Mouse (Mus musculus) myocyte (in vitro differentiated cells): ENCODE data around the gene Ccdc110. TPM values are rescaled to one million over a fixed set of nuclear protein-coding genes. Genes with fewer than 3 reads are reported as not detected.

Experiments
- H3K27me3 ChIP-seq: one replicate; pipeline ENCODE4 v1.6.1; 2011; ENCODE audit not compliant: control insufficient read depth, insufficient read depth, insufficient read length
- H3K36me3 ChIP-seq: one replicate; pipeline ENCODE4 v1.6.1; 2011; ENCODE audit not compliant: control insufficient read depth, insufficient read depth
- H3K4me2 ChIP-seq: one replicate; pipeline ENCODE4 v1.6.1; 2011; ENCODE audit warnings: low read depth, control low read depth
- H3K4me3 ChIP-seq: one replicate; pipeline ENCODE4 v1.5.1; 2011; ENCODE audit warnings: mild to moderate bottlenecking, control low read depth, moderate library complexity
- H3K79me2 ChIP-seq: one replicate; pipeline ENCODE4 v1.6.1; 2011; ENCODE audit not compliant: control insufficient read depth, insufficient read depth
- H3ac ChIP-seq: one replicate; pipeline ENCODE4 v1.6.1; 2011; ENCODE audit not compliant: control insufficient read depth, insufficient read length
- CEBPB ChIP-seq: IDR thresholded peaks from 2 replicates; pipeline ENCODE4 v1.6.1; 2011; ENCODE audit warnings: mild to moderate bottlenecking, moderate library complexity; ENCODE audit not compliant: poor library complexity, insufficient read depth, severe bottlenecking
- E2F4 ChIP-seq: IDR thresholded peaks from one replicate; pipeline ENCODE4 v1.6.1; 2011; ENCODE audit warnings: mild to moderate bottlenecking, control low read depth, moderate library complexity; ENCODE audit not compliant: insufficient read depth
- MAX ChIP-seq: IDR thresholded peaks from one replicate; pipeline ENCODE4 v1.6.1; 2011; ENCODE audit warnings: low read depth, mild to moderate bottlenecking, control low read depth
- MYOD1 ChIP-seq, 3 experiments: IDR thresholded peaks; one replicate each; pipeline ENCODE4 v1.6.1; 2011; ENCODE audit warnings: control low read depth in 2 of 3, low read depth in 2 of 3, mild to moderate bottlenecking in 2 of 3, moderate library complexity in 1 of 3; ENCODE audit not compliant: insufficient read length in 2 of 3, control insufficient read depth in 1 of 3
- MYOG ChIP-seq, 3 experiments: IDR thresholded peaks; one replicate each; pipeline ENCODE4 v1.6.1; 2011; ENCODE audit warnings: control low read depth in 2 of 3, low read depth in 2 of 3, mild to moderate bottlenecking in 2 of 3; ENCODE audit not compliant: insufficient read length in 2 of 3, control insufficient read depth in 1 of 3, insufficient read depth in 1 of 3
- POLR2A ChIP-seq: IDR thresholded peaks from one replicate; pipeline ENCODE4 v1.6.1; 2011; ENCODE audit warnings: low read depth, mild to moderate bottlenecking, control low read depth, moderate library complexity; ENCODE audit not compliant: insufficient read length
- POLR2AphosphoS2 ChIP-seq: IDR thresholded peaks from one replicate; pipeline ENCODE4 v1.6.1; 2011; ENCODE audit warnings: low read depth, control low read depth; ENCODE audit not compliant: insufficient read length
- REST ChIP-seq: IDR thresholded peaks from one replicate; pipeline ENCODE4 v1.6.1; 2011; ENCODE audit warnings: mild to moderate bottlenecking, control low read depth, moderate library complexity; ENCODE audit not compliant: insufficient read depth, insufficient read length
- SRF ChIP-seq: IDR thresholded peaks from one replicate; pipeline ENCODE4 v1.6.1; 2011; ENCODE audit warnings: low read depth; ENCODE audit not compliant: control insufficient read depth, insufficient read length
- TCF12 ChIP-seq: IDR thresholded peaks from one replicate; pipeline ENCODE4 v1.6.1; 2011; ENCODE audit warnings: mild to moderate bottlenecking, control low read depth; ENCODE audit not compliant: poor library complexity, insufficient read depth, severe bottlenecking
- TCF3 ChIP-seq: IDR thresholded peaks from one replicate; pipeline ENCODE4 v1.6.1; 2011; ENCODE audit warnings: low read depth, control low read depth; ENCODE audit not compliant: insufficient read length
- USF1 ChIP-seq: IDR thresholded peaks from one replicate; pipeline ENCODE4 v1.6.1; 2011; ENCODE audit warnings: low read depth, mild to moderate bottlenecking, control low read depth, moderate library complexity
- polyA plus RNA-seq: library from polyadenylated mRNA; unstranded; fragments of >200 nt; fragmentation: generic; extraction: Trizol; gene quantifications from one replicate; pipeline ENCODE4 v1.2.1, GENCODE M21; 2012; ENCODE audit warnings: missing spikeins

Ccdc110 gene
- polyA plus RNA-seq, 1 experiment, result not detected

DNA sequence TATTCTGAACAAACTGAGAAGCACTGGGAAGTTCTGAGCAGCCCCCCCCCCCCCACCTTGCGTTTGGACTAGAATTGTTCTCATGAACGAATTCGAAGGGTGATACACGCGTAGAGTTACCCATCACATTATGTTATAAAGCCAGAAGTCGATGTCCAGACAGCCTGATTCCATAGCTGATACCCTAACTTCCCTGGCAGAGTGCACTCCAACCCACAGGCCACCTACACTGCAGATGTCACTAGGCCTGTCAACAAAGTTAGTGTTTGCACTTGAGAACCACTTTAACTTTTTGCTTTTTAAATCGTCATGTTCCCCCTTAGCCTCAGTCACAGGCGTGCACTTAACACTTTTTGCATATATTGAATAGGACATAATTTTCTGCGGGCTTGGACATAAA lies 2.6 kb downstream of the Ccdc110 start:
- Histone ChIP-seq H3ac (no peak overlapping the region), H3K79me2 (no peaks in the 10 kb centered on the region), H3K4me2 (no peak overlapping the region), H3K4me3 (no peak overlapping the region), H3K27me3 (no peaks in the 10 kb centered on the region), H3K36me3 (no peaks in the 10 kb centered on the region)
- TF ChIP-seq USF1, result no peak
- no peak for TF ChIP-seq POLR2AphosphoS2
- TF ChIP-seq REST, result no peak
- no peak for TF ChIP-seq POLR2A
- TF ChIP-seq E2F4, result no peak
- no peak for TF ChIP-seq MYOG (IDR thresholded peaks at IDR 0.05; ENCODE audit: control insufficient read depth in 1 of 3, insufficient read depth in 1 of 3, insufficient read length in 2 of 3, low read depth in 2 of 3)
- TF ChIP-seq CEBPB, result no peak
- no peak for TF ChIP-seq MAX
- no peak for TF ChIP-seq SRF
- TF ChIP-seq TCF12, result no peak
- no peak for TF ChIP-seq MYOD1 (IDR thresholded peaks at IDR 0.05; ENCODE audit: control insufficient read depth in 1 of 3, insufficient read length in 2 of 3, low read depth in 2 of 3)
- no peak for TF ChIP-seq TCF3

DNA sequence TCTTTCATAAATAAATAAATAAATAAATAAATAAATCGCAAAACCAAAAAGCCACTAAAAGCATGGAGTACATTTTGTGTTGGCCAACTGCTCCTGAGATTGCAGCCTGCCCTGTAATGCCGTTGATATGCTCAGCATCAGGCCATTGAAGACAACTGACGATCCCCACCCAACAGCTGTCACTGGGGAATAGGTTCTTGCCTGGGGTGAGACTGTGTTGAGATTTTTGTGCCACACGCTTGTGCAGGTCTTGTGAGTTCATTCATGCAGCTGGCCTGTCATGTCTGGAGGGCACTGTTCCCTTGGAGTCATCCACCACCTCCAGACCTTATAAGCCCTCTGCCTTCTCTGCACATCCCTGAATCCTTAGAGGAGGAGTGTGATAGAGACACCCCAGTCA lies 11.9 kb downstream of the Ccdc110 start:
- Histone ChIP-seq H3K79me2 (no peaks in the 10 kb centered on the region), H3K27me3 (peaks cover 4% of the 10 kb centered on the region), H3K4me3 (no peak overlapping the region), H3K36me3 (no peaks in the 10 kb centered on the region), H3K4me2 (no peak overlapping the region), H3ac (no peak overlapping the region)
- no peak for TF ChIP-seq TCF3
- peak; percentile 65 to 97 (median 82) for TF ChIP-seq MYOG (IDR thresholded peaks at IDR 0.05; ENCODE audit: control insufficient read depth in 1 of 3, insufficient read depth in 1 of 3, insufficient read length in 2 of 3, low read depth in 2 of 3)
- no peak for TF ChIP-seq CEBPB
- TF ChIP-seq TCF12, result peak; percentile 54
- no peak for TF ChIP-seq REST
- peak in 2 of 3 experiments; percentile 86 to 92 for TF ChIP-seq MYOD1 (IDR thresholded peaks at IDR 0.05; ENCODE audit: control insufficient read depth in 1 of 3, insufficient read length in 2 of 3, low read depth in 2 of 3)

DNA sequence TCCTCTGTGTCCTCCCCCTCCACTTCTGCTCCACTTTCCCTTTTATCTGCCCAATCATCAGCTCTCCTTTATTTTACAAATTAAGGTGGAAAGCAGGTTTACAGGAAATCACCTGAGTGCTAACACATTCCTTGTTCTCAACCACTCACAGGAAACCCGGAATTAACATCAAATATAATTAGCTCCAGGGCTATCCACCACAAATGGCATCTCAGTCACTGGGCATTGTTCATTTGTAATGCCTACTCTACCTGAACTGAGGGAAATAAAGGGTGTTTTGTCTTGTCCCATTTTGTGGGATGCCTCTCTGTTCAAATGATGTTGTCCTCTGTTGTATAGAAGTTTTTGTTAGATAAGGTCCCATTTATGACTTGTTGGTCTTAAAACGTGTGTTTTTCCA lies 16.2 kb downstream of the Ccdc110 start:
- Histone ChIP-seq H3K36me3 (no peaks in the 10 kb centered on the region), H3K27me3 (no peaks in the 10 kb centered on the region), H3ac (no peak overlapping the region), H3K4me3 (no peak overlapping the region), H3K79me2 (no peaks in the 10 kb centered on the region), H3K4me2 (no peak overlapping the region)
- TF ChIP-seq TCF3 (no peak), MYOG (IDR thresholded peaks at IDR 0.05; ENCODE audit: control insufficient read depth in 1 of 3, insufficient read depth in 1 of 3, insufficient read length in 2 of 3, low read depth in 2 of 3) (no peak), E2F4 (no peak), USF1 (no peak), SRF (no peak), MYOD1 (IDR thresholded peaks at IDR 0.05; ENCODE audit: control insufficient read depth in 1 of 3, insufficient read length in 2 of 3, low read depth in 2 of 3) (no peak), REST (no peak), POLR2AphosphoS2 (no peak), MAX (no peak), CEBPB (no peak), POLR2A (no peak), TCF12 (no peak)

DNA sequence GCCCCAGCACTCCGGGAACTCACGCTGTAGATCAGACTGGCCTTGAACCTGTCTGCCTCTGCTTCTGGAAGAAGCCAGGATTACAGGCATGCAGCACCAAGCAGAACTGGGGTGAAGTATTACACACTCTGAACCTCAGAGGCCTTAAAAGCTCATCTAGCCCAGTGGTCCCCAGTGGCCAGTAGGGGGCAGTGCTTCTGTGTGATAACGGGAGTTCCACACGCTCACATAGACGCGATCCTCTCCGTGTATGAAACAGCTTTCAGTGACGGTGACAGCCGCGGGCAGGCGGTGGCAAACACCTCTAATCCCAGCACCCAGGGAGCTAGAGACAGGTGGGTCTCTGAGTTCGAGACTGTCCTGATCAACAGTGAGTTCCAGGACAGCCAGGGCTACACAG lies 36.5 kb downstream of the Ccdc110 start:
- Histone ChIP-seq H3K27me3 (no peaks in the 10 kb centered on the region), H3K36me3 (no peaks in the 10 kb centered on the region), H3ac (no peak overlapping the region), H3K4me3 (no peak overlapping the region), H3K4me2 (no peak overlapping the region), H3K79me2 (peaks cover 4% of the 10 kb centered on the region)
- TF ChIP-seq POLR2A (no peak), TCF12 (no peak), CEBPB (no peak), SRF (no peak), REST (no peak), MAX (no peak), MYOD1 (IDR thresholded peaks at IDR 0.05; ENCODE audit: control insufficient read depth in 1 of 3, insufficient read length in 2 of 3, low read depth in 2 of 3) (no peak), MYOG (IDR thresholded peaks at IDR 0.05; ENCODE audit: control insufficient read depth in 1 of 3, insufficient read depth in 1 of 3, insufficient read length in 2 of 3, low read depth in 2 of 3) (no peak), E2F4 (no peak), TCF3 (no peak)

DNA sequence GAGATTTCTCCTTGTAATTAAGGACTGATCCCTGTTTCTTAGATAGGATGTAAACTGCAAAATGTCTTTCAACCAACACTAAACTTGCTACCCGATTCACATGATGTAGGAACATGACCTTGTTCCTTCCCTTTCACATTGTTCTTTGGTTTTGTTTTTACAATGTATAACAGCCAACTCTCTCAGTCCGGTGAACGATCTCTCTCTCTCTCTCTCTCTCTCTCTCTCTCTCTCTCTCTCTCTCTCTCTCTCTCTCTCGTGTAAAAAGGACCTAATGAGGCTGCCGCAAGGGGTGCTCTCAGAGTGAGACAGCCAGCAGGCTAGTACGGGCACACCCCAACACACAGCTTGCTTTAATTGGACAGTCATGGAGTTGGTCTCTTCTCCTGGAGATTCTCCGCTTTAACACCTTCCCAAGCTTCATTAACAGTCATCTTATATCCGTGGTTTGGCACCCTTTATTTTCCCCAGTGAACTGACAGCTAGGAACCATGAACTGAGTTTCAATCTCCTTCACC lies 39.6 kb downstream of the Ccdc110 start:
- Histone ChIP-seq H3K27me3 (no peaks in the 10 kb centered on the region), H3K4me3 (peak overlapping the region; percentile 71)
- TF ChIP-seq SRF (no peak), REST (no peak), POLR2A (no peak), CEBPB (no peak), TCF12 (no peak), MYOD1 (IDR thresholded peaks at IDR 0.05; ENCODE audit: control insufficient read depth in 1 of 3, insufficient read length in 2 of 3, low read depth in 2 of 3) (no peak), MYOG (IDR thresholded peaks at IDR 0.05; ENCODE audit: control insufficient read depth in 1 of 3, insufficient read depth in 1 of 3, insufficient read length in 2 of 3, low read depth in 2 of 3) (no peak), USF1 (no peak), MAX (no peak), E2F4 (no peak), POLR2AphosphoS2 (no peak), TCF3 (no peak)

More for the DNA sequence above, 39.6 kb downstream of the Ccdc110 start:
- H3ac ChIP-seq, result no peak overlapping the region
- no peaks in the 10 kb centered on the region for H3K36me3 ChIP-seq
- peak overlapping the region; percentile 99 for H3K4me2 ChIP-seq
- H3K79me2 ChIP-seq, result peaks cover 16% of the 10 kb centered on the region
